Mouse (Mus musculus) heart, embryonic 14.5 days (tissue): ENCODE measurements at regions not wholly inside any gene's neighbourhood (a gene's known extent, or its start where the extent isn't known, plus 50 kb on each side); places are given as distances from the start of the nearest gene placed in this dataset.

ENCODE experiments used
- ATAC-seq: fragments of 200-750 bp; cut with Nextera tagmentation; 2 replicates; pipeline ENCODE4 v1.8.0; 2017; ENCODE audit warnings: low read depth, moderate TSS enrichment; ENCODE audit not compliant: insufficient number of reproducible peaks, insufficient read depth, low FRiP score
- H3K27ac ChIP-seq, 2 experiments: fragments of 200-500 bp in 1 of 2; fragments of 300-500 bp in 1 of 2; sonication (generic) in 1 of 2; replicated peaks in 1 of 2; 2 replicates each; pipeline ENCODE4 v1.5.1; 2012 to 2014; ENCODE audit warnings: low read depth in 2 of 2, low read length in 2 of 2, control low read depth in 1 of 2, mild to moderate bottlenecking in 1 of 2, mixed read lengths in 1 of 2; ENCODE audit not compliant: control insufficient read depth in 1 of 2, insufficient read depth in 1 of 2
- H3K27me3 ChIP-seq: fragments of 300-500 bp; sonication (generic); 2 replicates; pipeline ENCODE4 v1.6.1; 2014; ENCODE audit warnings: mild to moderate bottlenecking, low read length, control low read depth; ENCODE audit not compliant: control insufficient read depth, insufficient read depth
- H3K36me3 ChIP-seq: fragments of 300-500 bp; sonication (generic); 2 replicates; pipeline ENCODE4 v1.6.1; 2014; ENCODE audit warnings: mild to moderate bottlenecking, control low read depth, low read length, mixed read lengths; ENCODE audit not compliant: control insufficient read depth, insufficient read depth
- H3K4me1 ChIP-seq, 2 experiments: fragments of 200-500 bp in 1 of 2; fragments of 300-500 bp in 1 of 2; sonication (generic) in 1 of 2; 2 replicates each; pipeline ENCODE4 v1.6.1; 2012 to 2014; ENCODE audit warnings: low read length in 2 of 2, control low read depth in 1 of 2, mixed read lengths in 1 of 2; ENCODE audit not compliant: control insufficient read depth in 2 of 2, insufficient read depth in 2 of 2
- H3K4me2 ChIP-seq: fragments of 300-500 bp; sonication (generic); 2 replicates; pipeline ENCODE4 v1.6.1; 2014; ENCODE audit warnings: mild to moderate bottlenecking, low read length
- H3K4me3 ChIP-seq, 2 experiments: fragments of 200-500 bp in 1 of 2; fragments of 300-500 bp in 1 of 2; sonication (generic) in 1 of 2; 2 replicates each; pipeline ENCODE4 v1.5.1; 2012 to 2014; ENCODE audit warnings: low read length in 2 of 2, mild to moderate bottlenecking in 2 of 2, control low read depth in 1 of 2, low read depth in 1 of 2, moderate library complexity in 1 of 2; ENCODE audit not compliant: control insufficient read depth in 1 of 2, insufficient read depth in 1 of 2
- H3K9ac ChIP-seq: fragments of 300-500 bp; sonication (generic); 2 replicates; pipeline ENCODE4 v1.6.1; 2014; ENCODE audit warnings: mild to moderate bottlenecking, low read length
- H3K9me3 ChIP-seq: fragments of 300-500 bp; sonication (generic); 2 replicates; pipeline ENCODE4 v1.6.1; 2016; ENCODE audit warnings: low read length, control low read depth; ENCODE audit not compliant: control insufficient read depth
- WGBS: fragments of 180-500 bp; shearing (Covaris S2); extraction: QIAGEN DNeasy Blood & Tissue Kit; methylation state at CpG from one replicate; pipeline ENCODE4 v1.1.7; 2014; 5-methylcytosine and 5-hydroxymethylcytosine counted together

DNA sequence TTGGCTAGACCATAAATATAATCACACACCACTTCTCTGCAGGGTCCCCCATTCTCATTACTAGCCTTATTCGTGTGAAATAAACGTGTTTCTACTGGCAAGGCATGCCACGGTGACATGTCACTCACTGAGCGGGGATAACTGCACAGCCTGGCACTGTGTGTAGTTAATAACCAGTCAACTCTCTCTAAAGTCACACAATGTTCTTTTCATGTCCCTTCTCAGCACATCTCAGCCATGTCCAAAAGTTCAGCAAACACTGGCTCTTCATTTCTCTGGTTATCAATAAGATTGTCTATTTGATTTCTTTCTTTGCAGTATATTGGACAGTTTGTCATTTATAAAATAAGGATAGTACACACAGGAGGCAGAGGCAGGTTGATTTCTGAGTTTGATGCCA lies 66.9 kb upstream of the Ak4 start:
- no peak overlapping the region for H3K4me3 ChIP-seq
- no peak overlapping the region for H3K4me2 ChIP-seq
- no peak overlapping the region for H3K9ac ChIP-seq
- H3K4me1 ChIP-seq = peaks cover 4 to 14% of the 10 kb centered on the region in 2 experiments; a peak in 3 of 4 replicates
- H3K9me3 ChIP-seq = no peaks in the 10 kb centered on the region
- H3K27me3 ChIP-seq = no peaks in the 10 kb centered on the region
- no peak for ATAC-seq
- H3K36me3 ChIP-seq = no peaks in the 10 kb centered on the region
- no peak overlapping the region for H3K27ac ChIP-seq
- WGBS = 91% methylated on average over 4 of the region's 4 CpGs

DNA sequence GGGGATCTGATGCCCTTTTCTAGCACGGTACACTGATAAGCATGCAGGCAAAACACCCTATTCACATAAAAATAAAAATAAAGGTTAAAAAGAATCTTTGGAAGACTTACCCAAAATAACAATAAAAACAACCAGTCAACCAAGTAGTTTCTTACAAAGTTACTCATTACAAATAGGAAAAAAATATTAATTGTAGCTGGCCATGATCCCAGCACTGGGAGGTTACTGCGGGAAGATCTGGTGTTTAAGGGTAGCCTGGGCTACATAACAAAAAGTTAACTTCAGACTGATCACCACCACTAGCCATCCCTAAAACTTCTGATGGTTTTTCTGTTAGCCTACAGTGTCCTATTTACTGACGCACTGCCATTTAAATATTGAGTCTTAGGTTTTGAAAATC lies 67.4 kb upstream of the Ak4 start:
- WGBS = 83% methylated on average over 3 of the region's 3 CpGs
- no peak for ATAC-seq
- Histone ChIP-seq H3K27me3 (no peaks in the 10 kb centered on the region), H3K9me3 (no peaks in the 10 kb centered on the region), H3K4me2 (no peak overlapping the region), H3K36me3 (0 out of 2 replicates have a peak, but pooled peaks cover under 1% of the 10 kb centered on the region), H3K9ac (no peak overlapping the region), H3K27ac (no peak overlapping the region), H3K4me1 (peaks cover 4 to 14% of the 10 kb centered on the region in 2 experiments; a peak in 3 of 4 replicates), H3K4me3 (no peak overlapping the region)

DNA sequence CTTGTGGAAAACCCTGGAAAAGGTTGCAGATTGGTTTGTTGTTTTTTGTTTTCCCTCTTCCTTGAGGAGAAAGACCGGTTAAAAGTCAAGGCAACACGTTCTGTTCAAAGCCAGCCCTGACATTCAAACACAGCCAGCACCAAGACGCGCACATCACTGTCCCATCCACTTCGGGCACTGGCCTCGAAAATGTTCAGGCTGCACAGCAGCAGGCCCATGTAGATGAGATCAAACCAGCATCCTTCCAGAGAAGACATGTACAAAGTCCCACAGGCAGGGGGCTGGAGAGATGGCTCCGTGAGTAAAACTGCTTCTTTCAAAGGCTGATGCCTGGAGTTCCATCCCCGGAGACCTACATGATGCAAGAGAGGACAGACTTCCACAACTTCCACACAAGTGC lies 68.4 kb upstream of the Ak4 start:
- no peak overlapping the region for H3K4me3 ChIP-seq
- WGBS = 83% methylated on average over 8 of the region's 8 CpGs
- ATAC-seq = no peak
- H3K9ac ChIP-seq = no peak overlapping the region
- no peaks in the 10 kb centered on the region for H3K9me3 ChIP-seq
- no peak overlapping the region for H3K27ac ChIP-seq
- peaks cover 11% of the 10 kb centered on the region for H3K36me3 ChIP-seq
- peaks cover 4 to 14% of the 10 kb centered on the region in 2 experiments; a peak in 3 of 4 replicates for H3K4me1 ChIP-seq
- no peak overlapping the region for H3K4me2 ChIP-seq
- H3K27me3 ChIP-seq = no peaks in the 10 kb centered on the region

DNA sequence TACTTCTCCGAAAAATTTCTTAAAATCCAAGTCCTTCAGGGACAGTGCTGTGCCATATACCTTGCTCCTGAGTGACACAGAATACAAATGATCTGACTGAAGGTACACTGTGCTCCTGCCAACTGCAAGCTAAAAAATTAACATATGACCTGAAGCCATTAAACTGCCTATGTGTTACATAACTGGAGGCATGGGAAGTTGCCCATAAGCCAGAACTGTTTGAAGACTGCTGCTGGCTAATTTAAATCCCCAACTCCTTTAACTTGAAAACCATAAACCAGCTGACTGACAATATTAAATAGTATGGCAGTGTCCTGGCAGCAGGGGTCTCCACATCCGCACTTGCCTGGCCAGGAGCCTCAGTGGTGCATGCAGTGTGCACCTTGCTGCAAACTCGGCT lies 68.9 kb upstream of the Ak4 start:
- no peak overlapping the region for H3K4me3 ChIP-seq
- 79% methylated on average over 3 of the region's 3 CpGs for WGBS
- no peaks in the 10 kb centered on the region for H3K27me3 ChIP-seq
- no peak overlapping the region for H3K9ac ChIP-seq
- peaks cover 2 to 14% of the 10 kb centered on the region in 2 experiments; a peak in 3 of 4 replicates for H3K4me1 ChIP-seq
- H3K27ac ChIP-seq = no peak overlapping the region
- no peak overlapping the region for H3K4me2 ChIP-seq
- no peaks in the 10 kb centered on the region for H3K9me3 ChIP-seq
- no peak for ATAC-seq
- H3K36me3 ChIP-seq = peaks cover 15% of the 10 kb centered on the region

DNA sequence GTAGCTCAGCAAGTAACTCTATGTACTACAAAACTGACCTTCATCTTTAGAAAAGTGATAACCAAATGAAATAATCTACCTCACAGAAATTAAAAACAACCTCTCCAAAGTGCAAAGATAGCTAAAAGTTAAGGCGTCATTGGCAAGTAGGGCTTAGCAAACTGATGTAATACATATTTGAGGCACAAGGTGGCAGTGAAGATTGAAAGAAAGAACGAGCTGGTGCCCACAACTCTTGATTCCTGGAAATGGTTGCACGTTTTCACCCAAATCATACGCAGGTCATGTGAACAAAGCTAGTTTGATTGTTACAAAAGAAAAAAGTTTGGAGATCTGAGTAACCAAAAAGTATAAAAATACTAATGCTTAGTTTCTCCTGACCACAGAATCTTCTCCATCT lies 69.7 kb upstream of the Ak4 start:
- ATAC-seq = no peak
- H3K9me3 ChIP-seq = no peaks in the 10 kb centered on the region
- H3K27ac ChIP-seq = no peak overlapping the region
- no peak overlapping the region for H3K9ac ChIP-seq
- H3K36me3 ChIP-seq = peaks cover 16% of the 10 kb centered on the region
- no peak overlapping the region for H3K4me3 ChIP-seq
- 22% methylated on average over 4 of the region's 4 CpGs for WGBS
- H3K27me3 ChIP-seq = no peaks in the 10 kb centered on the region
- no peak overlapping the region for H3K4me2 ChIP-seq
- H3K4me1 ChIP-seq = peaks cover 0 to 7% of the 10 kb centered on the region in 2 experiments; a peak in 1 of 4 replicates

DNA sequence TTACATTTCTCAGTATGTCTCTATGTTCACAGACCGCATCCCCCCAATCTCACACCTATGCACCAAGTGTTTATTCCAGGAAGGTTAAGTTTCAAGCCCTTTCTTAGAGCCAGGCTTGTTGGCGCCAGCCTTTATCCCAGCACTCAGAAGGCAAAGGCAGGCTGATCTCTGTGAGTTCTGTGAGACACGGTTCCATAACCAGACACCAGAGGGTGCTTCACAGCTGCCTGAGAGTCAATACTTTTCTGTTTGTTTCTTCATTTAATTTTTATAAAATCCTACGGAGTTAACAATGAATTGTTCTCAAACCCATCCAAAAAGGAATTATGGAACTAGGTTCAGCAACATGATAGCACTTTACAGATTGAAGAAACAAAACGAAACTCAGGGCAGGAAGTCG lies 71.8 kb upstream of the Ak4 start:
- Histone ChIP-seq H3K4me3 (no peak overlapping the region), H3K4me2 (no peak overlapping the region), H3K4me1 (no peaks in the 10 kb centered on the region), H3K36me3 (peaks cover 24% of the 10 kb centered on the region), H3K27ac (no peak overlapping the region), H3K9ac (no peak overlapping the region), H3K9me3 (no peaks in the 10 kb centered on the region), H3K27me3 (no peaks in the 10 kb centered on the region)
- 80% methylated on average over 6 of the region's 6 CpGs for WGBS
- no peak for ATAC-seq

DNA sequence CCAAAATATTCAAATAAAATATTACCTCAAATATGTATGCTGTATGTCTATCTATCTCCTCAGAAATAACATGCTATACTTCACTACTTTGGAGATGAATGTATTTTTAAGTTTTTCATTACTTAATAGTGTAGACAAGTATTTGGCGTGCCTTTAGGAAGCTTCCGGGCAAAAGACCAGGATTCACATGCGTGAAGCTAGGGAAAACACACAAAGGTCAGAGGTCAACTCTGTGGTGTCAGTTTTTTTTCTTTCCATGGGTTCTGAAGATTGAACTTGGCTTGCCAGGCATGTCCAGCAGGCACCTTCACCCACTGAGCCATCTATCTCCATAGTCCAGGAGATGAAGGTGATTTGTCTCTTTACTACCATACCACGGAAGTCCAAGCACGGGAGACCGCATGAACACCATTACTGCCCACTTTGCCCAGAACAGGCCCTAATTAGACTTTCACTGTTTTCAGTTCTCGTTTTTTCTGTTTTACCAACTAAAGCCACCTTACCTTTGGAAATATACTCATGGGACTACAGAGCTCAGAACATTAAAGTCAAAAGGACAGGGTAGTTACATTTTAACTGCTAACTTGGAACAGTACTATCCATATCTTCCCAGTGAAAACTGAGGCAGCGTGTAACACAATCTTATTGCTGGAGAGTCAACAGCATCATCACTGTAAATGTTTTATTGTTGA lies 76.9 kb upstream of the Ak4 start:
- Histone ChIP-seq H3K9ac (no peak overlapping the region), H3K4me2 (no peak overlapping the region), H3K4me1 (no peaks in the 10 kb centered on the region), H3K4me3 (no peak overlapping the region), H3K27me3 (no peaks in the 10 kb centered on the region), H3K9me3 (no peaks in the 10 kb centered on the region), H3K27ac (no peak overlapping the region), H3K36me3 (peaks cover 24% of the 10 kb centered on the region)
- 89% methylated on average over 8 of the region's 8 CpGs for WGBS
- ATAC-seq = no peak

DNA sequence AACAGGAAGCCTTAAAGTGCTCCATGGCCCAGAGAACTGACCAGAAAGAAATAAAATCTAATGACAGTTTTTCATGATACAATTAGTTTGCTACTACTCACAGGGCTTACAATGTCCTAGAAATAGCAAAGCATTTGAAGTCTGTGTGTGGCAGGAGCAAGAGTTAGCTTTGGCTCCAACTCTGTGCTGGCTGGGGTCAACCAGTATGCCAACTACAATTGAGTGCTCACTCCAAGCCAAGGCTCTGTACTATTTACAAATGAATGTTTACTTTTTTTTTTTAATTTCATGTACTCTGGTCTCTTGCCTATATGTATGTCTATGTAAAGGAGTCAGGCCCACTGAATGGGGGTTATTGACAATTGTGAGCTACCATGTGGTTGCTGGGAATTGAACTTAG lies 75.7 kb upstream of the Jak1 start:
- H3K4me2 ChIP-seq = no peak overlapping the region
- no peak for ATAC-seq
- H3K36me3 ChIP-seq = peaks cover 14% of the 10 kb centered on the region
- no peaks in the 10 kb centered on the region for H3K27me3 ChIP-seq
- no peak overlapping the region for H3K4me3 ChIP-seq
- no peak overlapping the region for H3K27ac ChIP-seq
- H3K9me3 ChIP-seq = no peaks in the 10 kb centered on the region
- no peak overlapping the region for H3K9ac ChIP-seq
- peaks cover 11 to 12% of the 10 kb centered on the region in 2 experiments for H3K4me1 ChIP-seq
